Mouse (Mus musculus) embryonic facial prominence, embryonic 15.5 days (tissue): ENCODE measurements around the gene St7. TPM values are rescaled to one million over a fixed set of nuclear protein-coding genes. Genes with fewer than 3 reads are reported as not detected.

Experiments used
- ATAC-seq: fragments of 200-750 bp; cut with Nextera tagmentation; 2 replicates; pipeline ENCODE4 v1.8.0; 2017; ENCODE audit warnings: low read depth, moderate TSS enrichment; ENCODE audit not compliant: insufficient number of reproducible peaks, low FRiP score, low TSS enrichment
- H3K27ac ChIP-seq: fragments of 300-500 bp; sonication (generic); replicated peaks from 2 replicates; pipeline ENCODE4 v1.5.1; 2015; ENCODE audit warnings: mild to moderate bottlenecking, inconsistent platforms
- H3K27me3 ChIP-seq: fragments of 300-500 bp; sonication (generic); 2 replicates; pipeline ENCODE4 v1.6.1; 2015; ENCODE audit warnings: inconsistent platforms
- H3K36me3 ChIP-seq: fragments of 300-500 bp; sonication (generic); 2 replicates; pipeline ENCODE4 v1.6.1; 2015; ENCODE audit warnings: mild to moderate bottlenecking, inconsistent platforms
- H3K4me1 ChIP-seq: fragments of 300-500 bp; sonication (generic); 2 replicates; pipeline ENCODE4 v1.6.1; 2015; ENCODE audit warnings: inconsistent platforms
- H3K4me2 ChIP-seq: fragments of 300-500 bp; sonication (generic); replicated peaks from 2 replicates; pipeline ENCODE4 v1.6.1; 2015; ENCODE audit warnings: mild to moderate bottlenecking, inconsistent platforms
- H3K4me3 ChIP-seq: fragments of 300-500 bp; sonication (generic); replicated peaks from 2 replicates; pipeline ENCODE4 v1.5.1; 2015; ENCODE audit warnings: mild to moderate bottlenecking, inconsistent platforms
- H3K9ac ChIP-seq: fragments of 300-500 bp; sonication (generic); 2 replicates; pipeline ENCODE4 v1.6.1; 2015; ENCODE audit warnings: inconsistent platforms
- H3K9me3 ChIP-seq: fragments of 300-500 bp; sonication (generic); replicated peaks from 2 replicates; pipeline ENCODE4 v1.6.1; 2016; ENCODE audit warnings: inconsistent platforms
- WGBS: fragments of 180-500 bp; shearing (Covaris S2); methylation state at CpG from one replicate; pipeline ENCODE4 v1.1.7; 2015; 5-methylcytosine and 5-hydroxymethylcytosine counted together
- polyA plus RNA-seq: library from polyadenylated mRNA; unstranded; fragments of >200 nt; fragmentation: Nextera tagmentation; extraction: Ambion mirVana; gene quantifications from 2 replicates; pipeline ENCODE4 v1.2.1, GENCODE M21; 2015

St7 gene
- polyA plus RNA-seq, 1 experiment from 2014 or later = 29.5 TPM

DNA sequence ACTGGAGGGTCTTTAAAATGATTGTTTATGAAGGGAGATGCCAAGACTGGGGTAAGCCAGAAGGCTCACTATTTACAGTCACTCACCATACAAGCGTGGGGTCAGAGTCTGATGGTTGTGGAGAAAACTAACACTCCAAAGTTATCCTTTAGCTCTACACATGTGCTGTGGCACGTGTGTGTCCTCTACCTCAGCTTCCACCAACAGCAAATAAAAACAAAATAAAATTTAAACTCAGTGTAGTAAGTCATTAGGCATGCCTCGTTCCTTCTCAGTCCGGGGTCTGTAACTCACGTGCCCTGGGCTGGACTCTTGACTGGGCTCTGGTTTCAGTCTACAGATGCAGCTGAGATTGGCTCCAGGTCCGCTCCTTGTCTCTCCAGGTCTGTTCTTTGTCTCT is 27.3 kb downstream of the St7 start:
- whole genome bisulfite sequencing = 70% methylated on average over 6 of the region's 6 CpGs
- H3K4me2 ChIP-seq = no peak overlapping the region
- ATAC-seq = no peak
- no peaks in the 10 kb centered on the region for H3K9me3 ChIP-seq
- H3K27ac ChIP-seq = no peak overlapping the region
- no peak overlapping the region for H3K9ac ChIP-seq
- no peak overlapping the region for H3K4me3 ChIP-seq
- H3K27me3 ChIP-seq = no peaks in the 10 kb centered on the region
- H3K36me3 ChIP-seq = no peaks in the 10 kb centered on the region
- peaks cover 5% of the 10 kb centered on the region; the same call in 1 of the 2 replicates for H3K4me1 ChIP-seq

DNA sequence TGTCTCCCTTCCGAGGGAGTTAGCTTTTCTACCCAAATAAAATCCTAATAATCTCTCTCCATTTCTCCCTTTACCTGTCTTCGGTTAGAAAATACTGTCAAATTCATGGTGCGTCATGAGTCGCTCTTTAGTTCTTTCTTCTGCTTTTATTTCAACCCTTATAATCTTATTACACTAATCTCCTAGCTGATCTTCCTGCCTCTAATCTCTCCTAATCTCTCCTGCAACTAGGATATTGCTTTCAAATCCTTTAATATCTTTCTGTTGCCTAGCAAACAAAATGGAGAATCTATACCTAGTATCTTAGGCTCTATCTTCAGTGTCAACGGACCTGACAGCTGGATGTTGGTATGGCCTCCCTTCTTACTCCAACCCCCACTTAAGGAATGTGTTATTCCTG is 29.0 kb downstream of the St7 start:
- H3K36me3 ChIP-seq = no peaks in the 10 kb centered on the region
- H3K9me3 ChIP-seq = no peaks in the 10 kb centered on the region
- H3K4me1 ChIP-seq = peaks cover 5% of the 10 kb centered on the region; the same call in 1 of the 2 replicates
- H3K27me3 ChIP-seq = no peaks in the 10 kb centered on the region
- H3K27ac ChIP-seq = no peak overlapping the region
- no peak overlapping the region for H3K4me3 ChIP-seq
- ATAC-seq = no peak
- no peak overlapping the region for H3K4me2 ChIP-seq
- 62% methylated on average over 5 of the region's 5 CpGs for WGBS
- no peak overlapping the region for H3K9ac ChIP-seq

DNA sequence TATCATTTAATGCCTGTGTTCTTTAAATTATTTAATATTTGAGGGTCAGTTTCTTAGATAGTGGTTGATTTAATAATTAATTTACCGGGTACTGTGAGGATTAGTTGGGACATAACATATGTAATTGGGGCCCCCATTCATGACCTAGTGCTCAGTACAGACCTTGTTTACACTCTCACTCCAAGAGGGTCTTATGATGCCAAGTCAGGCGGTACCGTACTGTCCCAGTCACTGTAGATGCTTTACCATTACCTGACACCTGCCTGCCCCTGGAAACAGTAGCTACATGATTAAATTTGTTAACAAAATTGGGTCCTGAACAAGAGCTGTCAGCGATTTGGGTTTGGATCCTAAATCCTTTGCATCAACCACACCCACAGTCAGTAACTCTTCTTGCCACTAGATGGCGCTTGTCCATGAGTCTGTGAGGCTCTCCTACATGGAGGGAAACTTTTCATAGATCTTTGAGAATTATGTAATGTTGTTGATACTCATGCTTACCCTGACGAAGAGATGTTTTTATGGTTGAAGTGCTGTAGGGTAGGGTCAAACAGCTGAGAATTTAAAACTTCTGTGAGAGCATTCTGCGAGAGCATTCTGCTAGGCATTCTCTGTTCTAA is 33.2 kb downstream of the St7 start:
- 0 out of 2 replicates have a peak overlapping the region, but pooled peaks have one; percentile 4 for H3K4me2 ChIP-seq
- no peaks in the 10 kb centered on the region for H3K36me3 ChIP-seq
- H3K4me1 ChIP-seq = no peaks in the 10 kb centered on the region
- no peaks in the 10 kb centered on the region for H3K9me3 ChIP-seq
- no peak overlapping the region for H3K4me3 ChIP-seq
- no peak overlapping the region for H3K9ac ChIP-seq
- no peaks in the 10 kb centered on the region for H3K27me3 ChIP-seq
- H3K27ac ChIP-seq = no peak overlapping the region
- peak; percentile 51; the same call in 1 of the 2 replicates for ATAC-seq
- WGBS = 40% methylated on average over 7 of the region's 7 CpGs

DNA sequence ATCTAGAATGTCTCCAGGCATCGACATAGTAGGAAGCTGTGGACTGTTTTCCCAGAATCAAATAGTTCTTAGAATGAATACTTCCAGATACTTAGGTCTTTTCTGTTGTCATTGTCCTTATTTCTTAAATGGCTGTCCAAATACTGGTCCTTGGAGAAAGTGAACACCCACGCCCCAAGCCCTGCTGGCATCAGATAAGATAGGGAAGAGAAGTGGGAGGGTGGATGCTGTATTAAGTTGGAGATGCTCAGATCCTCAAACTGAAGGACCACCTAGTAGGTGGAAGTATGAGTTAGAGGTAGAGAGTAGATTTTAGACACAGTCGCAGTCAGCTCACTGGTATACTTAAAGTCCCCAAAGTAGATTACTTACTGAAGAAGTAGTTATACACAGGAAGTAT is 34.5 kb downstream of the St7 start:
- 85% methylated on average over 3 of the region's 3 CpGs for WGBS

DNA sequence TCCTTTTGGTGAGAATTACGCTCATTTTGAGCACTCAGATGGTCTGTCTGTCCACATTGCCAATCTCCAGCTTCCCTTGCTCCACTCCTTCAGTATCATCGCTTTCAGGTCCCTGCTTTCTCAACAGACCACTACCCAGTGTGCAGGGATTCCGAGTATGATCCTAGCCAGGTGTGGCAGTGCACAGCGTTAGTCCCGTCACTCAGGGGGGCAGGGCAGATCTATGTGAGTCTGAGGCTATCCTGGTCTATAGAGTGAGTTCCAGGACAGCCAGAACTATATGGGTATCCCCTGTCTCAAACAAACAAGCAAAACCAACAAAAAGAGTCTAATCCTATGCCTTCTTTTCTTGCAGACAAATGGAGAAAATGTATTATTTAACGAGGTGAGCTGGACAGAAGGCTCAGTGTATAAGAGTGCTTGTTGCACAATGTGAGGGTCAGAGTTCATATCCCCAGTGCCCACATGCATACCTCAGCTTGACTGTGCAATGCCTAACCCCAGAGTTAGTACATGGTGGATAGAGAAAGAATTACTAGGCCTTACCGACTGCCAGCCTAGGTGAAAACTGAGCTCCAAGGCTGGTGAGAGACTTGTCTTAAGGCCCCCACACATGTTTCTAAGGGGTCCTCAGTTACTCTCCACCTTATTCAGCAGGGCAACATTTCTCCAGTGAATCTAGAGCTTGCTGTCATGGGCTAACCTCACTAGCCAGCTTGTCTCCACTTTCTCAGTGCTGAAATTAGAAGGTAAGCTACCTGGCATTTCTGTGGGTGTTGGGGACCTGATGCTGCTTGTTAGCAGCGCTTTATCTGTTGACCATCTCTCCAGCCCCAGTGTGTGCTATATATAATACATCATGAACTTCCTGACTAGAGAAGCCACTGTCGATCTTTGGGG is 35.4 kb downstream of the St7 start:
- Histone ChIP-seq H3K4me1 (no peaks in the 10 kb centered on the region), H3K9me3 (no peaks in the 10 kb centered on the region), H3K4me2 (no peak overlapping the region), H3K9ac (no peak overlapping the region), H3K36me3 (no peaks in the 10 kb centered on the region), H3K27ac (no peak overlapping the region), H3K4me3 (no peak overlapping the region), H3K27me3 (no peaks in the 10 kb centered on the region)
- 80% methylated on average over 9 of the region's 9 CpGs for WGBS
- no peak for ATAC-seq

More for the DNA sequence above, 34.5 kb downstream of the St7 start:
- ATAC-seq = no peak
- H3K9ac ChIP-seq = no peak overlapping the region
- H3K4me3 ChIP-seq = no peak overlapping the region
- no peak overlapping the region for H3K27ac ChIP-seq
- no peaks in the 10 kb centered on the region for H3K9me3 ChIP-seq
- H3K27me3 ChIP-seq = no peaks in the 10 kb centered on the region
- no peaks in the 10 kb centered on the region for H3K36me3 ChIP-seq
- no peak overlapping the region for H3K4me2 ChIP-seq
- H3K4me1 ChIP-seq = no peaks in the 10 kb centered on the region

DNA sequence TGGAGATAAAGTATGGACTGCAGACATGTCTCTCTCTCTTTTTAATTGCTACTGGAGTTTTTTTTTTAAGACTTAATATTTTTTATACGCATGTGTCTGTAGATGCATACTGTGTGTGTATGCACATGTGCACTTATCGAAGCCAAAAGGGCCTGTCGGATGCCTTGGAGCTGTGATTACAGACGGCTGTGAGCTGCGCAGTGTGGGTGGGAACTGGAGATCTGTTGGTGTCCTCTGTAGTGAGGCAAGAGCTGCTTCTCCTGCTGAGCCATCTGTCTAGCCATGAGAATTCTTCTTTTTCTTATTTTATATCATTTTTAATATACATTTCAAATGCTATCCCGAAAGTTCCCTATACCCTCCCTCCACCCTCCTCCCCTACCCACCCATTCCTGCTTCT is 37.4 kb downstream of the St7 start:
- WGBS = 74% methylated on average over 6 of the region's 6 CpGs
- Histone ChIP-seq H3K27me3 (no peaks in the 10 kb centered on the region), H3K4me3 (no peak overlapping the region), H3K27ac (no peak overlapping the region), H3K9ac (no peak overlapping the region), H3K4me2 (no peak overlapping the region), H3K4me1 (no peaks in the 10 kb centered on the region), H3K9me3 (no peaks in the 10 kb centered on the region), H3K36me3 (no peaks in the 10 kb centered on the region)
- ATAC-seq = no peak

DNA sequence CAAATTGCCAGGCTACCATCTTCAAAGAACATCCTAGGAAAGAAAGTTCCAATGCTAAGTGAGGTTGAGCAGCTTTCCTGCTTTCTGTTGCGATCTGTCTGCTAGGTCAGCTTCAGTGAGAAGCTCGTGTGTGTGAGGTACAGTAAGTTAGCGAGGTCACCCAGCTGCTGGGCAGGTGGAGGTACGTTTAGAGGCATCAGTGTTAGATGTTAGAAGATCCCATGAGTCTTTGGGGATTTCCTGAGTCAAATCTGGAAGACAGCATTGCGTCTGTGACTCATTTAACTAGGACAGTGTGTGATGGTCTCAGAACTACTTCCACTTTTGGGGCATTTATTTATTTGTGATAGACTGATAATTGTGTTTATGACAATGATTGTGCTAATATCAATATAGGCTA is 39.0 kb downstream of the St7 start:
- no peak overlapping the region for H3K27ac ChIP-seq
- H3K4me2 ChIP-seq = no peak overlapping the region
- H3K9me3 ChIP-seq = no peaks in the 10 kb centered on the region
- 55% methylated on average over 5 of the region's 5 CpGs for WGBS
- H3K27me3 ChIP-seq = no peaks in the 10 kb centered on the region
- H3K4me1 ChIP-seq = no peaks in the 10 kb centered on the region
- no peaks in the 10 kb centered on the region for H3K36me3 ChIP-seq
- ATAC-seq = no peak
- H3K9ac ChIP-seq = no peak overlapping the region
- no peak overlapping the region for H3K4me3 ChIP-seq

DNA sequence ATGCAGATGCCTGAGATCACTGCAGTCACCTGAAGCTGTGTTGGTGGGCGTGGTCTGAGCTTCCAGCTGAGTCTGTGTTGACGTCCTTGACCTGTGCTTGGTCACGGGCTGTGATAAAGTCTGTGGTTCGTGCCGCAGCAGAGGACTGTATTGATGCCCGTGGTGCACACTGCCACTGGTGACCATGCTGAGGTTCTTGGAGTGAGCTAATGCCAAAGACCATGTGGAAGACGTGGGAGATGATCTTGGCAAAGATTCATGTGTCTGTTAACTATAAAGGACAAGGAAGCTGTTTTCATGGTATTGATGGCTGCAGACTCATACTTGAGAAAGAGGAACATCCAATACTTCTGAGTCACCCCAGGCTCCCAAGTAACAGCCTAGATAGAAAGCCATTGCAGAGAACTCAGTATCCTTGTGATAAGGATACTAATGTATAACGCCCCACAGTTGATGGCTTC is 41.2 kb downstream of the St7 start:
- H3K36me3 ChIP-seq = no peaks in the 10 kb centered on the region
- H3K9ac ChIP-seq = no peak overlapping the region
- no peak for ATAC-seq

DNA sequence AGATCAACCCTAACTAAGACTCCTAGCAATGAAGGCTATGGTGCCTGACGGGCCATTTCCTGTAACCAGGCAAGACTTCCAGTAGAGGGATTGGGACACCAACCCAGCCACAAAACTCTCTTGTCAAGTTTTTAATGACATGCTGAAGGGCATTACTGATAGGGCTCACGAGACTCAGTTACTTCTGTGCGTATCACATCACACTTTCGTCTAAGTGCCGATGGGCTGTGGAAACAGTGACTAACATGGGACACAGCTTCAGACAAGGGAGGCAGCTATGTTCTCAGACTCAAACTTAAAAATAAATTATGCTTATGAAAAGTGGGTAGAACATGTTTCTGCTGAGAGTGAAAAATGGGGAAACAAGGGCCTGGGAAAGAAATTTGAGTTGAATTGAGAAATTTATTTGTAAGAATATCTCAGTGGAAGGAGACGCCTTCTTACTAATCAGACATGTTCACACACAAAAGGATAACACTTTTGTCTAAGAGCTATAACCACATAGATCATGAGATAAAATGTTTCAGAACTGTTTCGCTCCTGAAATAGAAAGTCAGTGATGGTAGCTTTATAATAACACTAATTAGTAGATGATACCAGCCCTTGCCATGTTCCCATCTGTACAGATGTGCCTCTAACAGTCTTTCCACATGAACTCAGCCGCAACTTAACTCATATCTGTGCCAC is 44.7 kb downstream of the St7 start:
- 84% methylated on average over 8 of the region's 8 CpGs for WGBS
- ATAC-seq = no peak
- Histone ChIP-seq H3K27me3 (no peaks in the 10 kb centered on the region), H3K27ac (no peak overlapping the region), H3K9me3 (no peaks in the 10 kb centered on the region), H3K9ac (no peak overlapping the region), H3K4me2 (no peak overlapping the region), H3K4me1 (no peaks in the 10 kb centered on the region), H3K4me3 (no peak overlapping the region), H3K36me3 (no peaks in the 10 kb centered on the region)

More for the DNA sequence above, 41.2 kb downstream of the St7 start:
- Histone ChIP-seq H3K4me3 (no peak overlapping the region), H3K4me2 (no peak overlapping the region), H3K9me3 (no peaks in the 10 kb centered on the region), H3K4me1 (no peaks in the 10 kb centered on the region), H3K27me3 (no peaks in the 10 kb centered on the region), H3K27ac (no peak overlapping the region)
- WGBS = 87% methylated on average over 8 of the region's 8 CpGs

DNA sequence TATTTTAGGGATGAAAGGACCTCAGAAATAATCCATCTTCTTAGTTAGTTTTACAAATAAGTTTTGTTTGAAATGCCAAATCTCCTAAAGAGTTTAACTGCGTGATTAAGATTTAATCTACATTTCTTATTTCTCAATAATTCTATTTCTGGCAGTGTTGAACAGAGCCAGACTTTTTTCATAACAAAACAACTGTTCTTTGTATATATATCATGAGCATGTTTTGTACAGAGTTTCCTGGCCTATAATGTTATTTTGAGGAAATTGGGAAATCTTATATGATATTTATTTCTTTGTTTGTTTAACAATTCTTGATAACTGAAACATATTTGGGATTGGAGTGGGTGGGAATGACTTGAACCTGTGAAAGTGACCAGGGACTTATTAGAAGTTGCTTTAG is 47.4 kb downstream of the St7 start:
- Histone ChIP-seq H3K4me1 (no peaks in the 10 kb centered on the region), H3K27ac (no peak overlapping the region), H3K4me2 (no peak overlapping the region), H3K36me3 (no peaks in the 10 kb centered on the region), H3K9me3 (no peaks in the 10 kb centered on the region), H3K27me3 (no peaks in the 10 kb centered on the region), H3K9ac (no peak overlapping the region), H3K4me3 (no peak overlapping the region)
- WGBS = 79% methylated on average over 1 of the region's 1 CpGs
- no peak for ATAC-seq

DNA sequence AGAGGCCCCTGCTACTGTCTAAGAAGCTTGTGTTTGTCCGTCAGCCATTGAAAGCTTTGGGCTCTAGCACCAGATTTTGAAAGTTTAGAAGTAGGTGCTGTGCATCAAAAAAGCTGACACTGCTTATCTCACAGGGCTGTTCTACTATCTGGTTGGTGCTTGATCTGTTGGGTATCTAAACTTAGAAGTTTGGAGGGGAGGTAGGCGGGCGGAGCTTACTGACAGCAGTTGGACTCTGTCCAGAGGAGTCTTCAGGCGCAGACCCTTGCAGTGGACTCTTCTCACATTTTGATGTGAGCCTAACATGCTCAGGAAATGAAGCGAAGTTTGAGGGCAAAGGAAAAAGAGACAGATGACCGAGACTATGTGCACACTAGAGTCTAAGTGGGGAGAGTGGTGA is 48.9 kb downstream of the St7 start:
- H3K27ac ChIP-seq = no peak overlapping the region
- no peaks in the 10 kb centered on the region for H3K4me1 ChIP-seq
- no peak overlapping the region for H3K4me2 ChIP-seq
- no peaks in the 10 kb centered on the region for H3K36me3 ChIP-seq
- no peak for ATAC-seq
- H3K9ac ChIP-seq = no peak overlapping the region
- H3K9me3 ChIP-seq = no peaks in the 10 kb centered on the region
- H3K4me3 ChIP-seq = no peak overlapping the region
- no peaks in the 10 kb centered on the region for H3K27me3 ChIP-seq
- 80% methylated on average over 6 of the region's 6 CpGs for WGBS
